Mouse (Mus musculus): ENCODE data around the gene Slc25a3.

The Slc25a3 gene

GRCm38 (mm10) chr10:91123828-91124822, at the start of gene Slc25a3:
Slc25a3 (minus strand) TSS chr10:91124059.
- peak; percentile 100 for DNase-seq (ENCODE audit: low spot score)

- no peak for DNase-seq (ENCODE audit: low spot score)
These were observed 48.7 kb upstream of the Slc25a3 start for GRCm38 (mm10) chr10:91172329-91173100.

- peak; percentile 89 for DNase-seq (ENCODE audit: low spot score)
These were observed 47.8 kb upstream of the Slc25a3 start for GRCm38 (mm10) chr10:91171455-91172328.

- DNase-seq (ENCODE audit: low spot score): peak; percentile 61
These were observed 47.2 kb upstream of the Slc25a3 start for GRCm38 (mm10) chr10:91171041-91171440.

GRCm38 (mm10) chr10:91170143-91170941, 46.5 kb upstream of the Slc25a3 start:
- DNase-seq (ENCODE audit: low spot score): peak; percentile 95

- DNase-seq (ENCODE audit: low spot score): no peak
These were observed 45.7 kb upstream of the Slc25a3 start for GRCm38 (mm10) chr10:91169414-91170065.

GRCm38 (mm10) chr10:91167352-91167751, 43.5 kb upstream of the Slc25a3 start:
- DNase-seq (ENCODE audit: low spot score): no peak

- DNase-seq (ENCODE audit: low spot score): peak; percentile 60
These were observed 43.0 kb upstream of the Slc25a3 start for GRCm38 (mm10) chr10:91166890-91167289.

- DNase-seq (ENCODE audit: low spot score): no peak
These were observed 42.0 kb upstream of the Slc25a3 start for GRCm38 (mm10) chr10:91165850-91166249.

GRCm38 (mm10) chr10:91164491-91164890, 40.6 kb upstream of the Slc25a3 start:
- no peak for DNase-seq (ENCODE audit: low spot score)

GRCm38 (mm10) chr10:91162511-91163163, 38.8 kb upstream of the Slc25a3 start:
- DNase-seq (ENCODE audit: low spot score): no peak

GRCm38 (mm10) chr10:91162077-91162476, 38.2 kb upstream of the Slc25a3 start:
- DNase-seq (ENCODE audit: low spot score): no peak

- DNase-seq (ENCODE audit: low spot score): no peak
These were observed 37.1 kb upstream of the Slc25a3 start for GRCm38 (mm10) chr10:91161006-91161405.

- no peak for DNase-seq (ENCODE audit: low spot score)
These were observed 34.6 kb upstream of the Slc25a3 start for GRCm38 (mm10) chr10:91158442-91158841.

GRCm38 (mm10) chr10:91156338-91156737, 32.5 kb upstream of the Slc25a3 start:
- no peak for DNase-seq (ENCODE audit: low spot score)

GRCm38 (mm10) chr10:91153894-91154503, 30.1 kb upstream of the Slc25a3 start:
- DNase-seq (ENCODE audit: low spot score): no peak

GRCm38 (mm10) chr10:91145413-91145812, 21.6 kb upstream of the Slc25a3 start:
- DNase-seq (ENCODE audit: low spot score): no peak

- no peak for DNase-seq (ENCODE audit: low spot score)
These were observed 19.7 kb upstream of the Slc25a3 start for GRCm38 (mm10) chr10:91143313-91144230.
